Mouse (Mus musculus) spleen, adult 2 months (tissue): Measurements from ENCODE around the gene H2-M10.2.

Source experiments
- CTCF ChIP-seq: fragments of 200-500 bp; IDR thresholded peaks from 2 replicates; pipeline ENCODE4 v1.5.1; 2011; ENCODE audit warnings: mild to moderate bottlenecking, inconsistent platforms; ENCODE audit not compliant: insufficient read depth, insufficient read length, insufficient replicate concordance; ENCODE audit errors: extremely low read depth
- POLR2A ChIP-seq: fragments of 200-500 bp; IDR thresholded peaks from 2 replicates; pipeline ENCODE4 v1.6.1; 2011; ENCODE audit warnings: low read depth, low read length, inconsistent platforms

- TF ChIP-seq CTCF (no peak), POLR2A (no peak)
Measured at GRCm38 (mm10) chr17:36286390-36286789, at the start of gene H2-M10.2.
